Mouse (Mus musculus) cerebral cortex, adult 2 months (tissue): ENCODE measurements around the gene Zfp46.

Source experiments
- WGBS: fragments of 180-500 bp; shearing (Covaris S2); methylation state at CpG from one replicate; pipeline ENCODE4 v1.1.7; 2018; 5-methylcytosine and 5-hydroxymethylcytosine counted together

Gene Zfp46

GRCm38 (mm10) chr4:136311042-136311999 lies 26.8 kb downstream of the Zfp46 start:
- under 1% methylated on average over 80 of the region's 81 CpGs for WGBS

GRCm38 (mm10) chr4:136312616-136313015 lies 28.1 kb downstream of the Zfp46 start:
- WGBS = 6% methylated on average over 4 of the region's 4 CpGs

GRCm38 (mm10) chr4:136317667-136318066 lies 33.2 kb downstream of the Zfp46 start:
- WGBS = 72% methylated on average over 4 of the region's 4 CpGs

- 63% methylated on average over 4 of the region's 4 CpGs for whole genome bisulfite sequencing
Observed at GRCm38 (mm10) chr4:136320016-136320415, 35.5 kb downstream of the Zfp46 start.

GRCm38 (mm10) chr4:136324226-136324625 lies 39.7 kb downstream of the Zfp46 start:
- 49% methylated on average over 2 of the region's 2 CpGs for WGBS

- 77% methylated on average over 5 of the region's 5 CpGs for WGBS
Observed at GRCm38 (mm10) chr4:136327238-136327637, 42.8 kb downstream of the Zfp46 start.

- WGBS = 89% methylated on average over 3 of the region's 3 CpGs
Observed at GRCm38 (mm10) chr4:136331709-136332108, 47.2 kb downstream of the Zfp46 start.

- 81% methylated on average over 3 of the region's 3 CpGs for WGBS
Observed at GRCm38 (mm10) chr4:136333191-136333590, 48.7 kb downstream of the Zfp46 start.

GRCm38 (mm10) chr4:136335065-136335464 lies 50.6 kb downstream of the Zfp46 start:
- 51% methylated on average over 2 of the region's 2 CpGs for WGBS

- WGBS = 45% methylated on average over 4 of the region's 4 CpGs
Observed at GRCm38 (mm10) chr4:136337129-136337528, 52.6 kb downstream of the Zfp46 start.
